Mouse (Mus musculus) myocyte (in vitro differentiated cells): ENCODE measurements around the gene Gen1. TPM values are rescaled to one million over a fixed set of nuclear protein-coding genes. Genes with fewer than 3 reads are reported as not detected.
A peak's percentile ranks its signal among the peaks of the same experiment; 100 is the strongest.

Experiments
- H3K27me3 ChIP-seq: one replicate; pipeline ENCODE4 v1.6.1; 2011; ENCODE audit not compliant: control insufficient read depth, insufficient read depth, insufficient read length
- H3K36me3 ChIP-seq: one replicate; pipeline ENCODE4 v1.6.1; 2011; ENCODE audit not compliant: control insufficient read depth, insufficient read depth
- H3K4me2 ChIP-seq: one replicate; pipeline ENCODE4 v1.6.1; 2011; ENCODE audit warnings: low read depth, control low read depth
- H3K4me3 ChIP-seq: one replicate; pipeline ENCODE4 v1.5.1; 2011; ENCODE audit warnings: mild to moderate bottlenecking, control low read depth, moderate library complexity
- H3K79me2 ChIP-seq: one replicate; pipeline ENCODE4 v1.6.1; 2011; ENCODE audit not compliant: control insufficient read depth, insufficient read depth
- H3ac ChIP-seq: one replicate; pipeline ENCODE4 v1.6.1; 2011; ENCODE audit not compliant: control insufficient read depth, insufficient read length
- CEBPB ChIP-seq: IDR thresholded peaks from 2 replicates; pipeline ENCODE4 v1.6.1; 2011; ENCODE audit warnings: mild to moderate bottlenecking, moderate library complexity; ENCODE audit not compliant: poor library complexity, insufficient read depth, severe bottlenecking
- E2F4 ChIP-seq: IDR thresholded peaks from one replicate; pipeline ENCODE4 v1.6.1; 2011; ENCODE audit warnings: mild to moderate bottlenecking, control low read depth, moderate library complexity; ENCODE audit not compliant: insufficient read depth
- MAX ChIP-seq: IDR thresholded peaks from one replicate; pipeline ENCODE4 v1.6.1; 2011; ENCODE audit warnings: low read depth, mild to moderate bottlenecking, control low read depth
- MYOD1 ChIP-seq, 3 experiments: IDR thresholded peaks; one replicate each; pipeline ENCODE4 v1.6.1; 2011; ENCODE audit warnings: control low read depth in 2 of 3, low read depth in 2 of 3, mild to moderate bottlenecking in 2 of 3, moderate library complexity in 1 of 3; ENCODE audit not compliant: insufficient read length in 2 of 3, control insufficient read depth in 1 of 3
- MYOG ChIP-seq, 3 experiments: IDR thresholded peaks; one replicate each; pipeline ENCODE4 v1.6.1; 2011; ENCODE audit warnings: control low read depth in 2 of 3, low read depth in 2 of 3, mild to moderate bottlenecking in 2 of 3; ENCODE audit not compliant: insufficient read length in 2 of 3, control insufficient read depth in 1 of 3, insufficient read depth in 1 of 3
- POLR2A ChIP-seq: IDR thresholded peaks from one replicate; pipeline ENCODE4 v1.6.1; 2011; ENCODE audit warnings: low read depth, mild to moderate bottlenecking, control low read depth, moderate library complexity; ENCODE audit not compliant: insufficient read length
- POLR2AphosphoS2 ChIP-seq: IDR thresholded peaks from one replicate; pipeline ENCODE4 v1.6.1; 2011; ENCODE audit warnings: low read depth, control low read depth; ENCODE audit not compliant: insufficient read length
- REST ChIP-seq: IDR thresholded peaks from one replicate; pipeline ENCODE4 v1.6.1; 2011; ENCODE audit warnings: mild to moderate bottlenecking, control low read depth, moderate library complexity; ENCODE audit not compliant: insufficient read depth, insufficient read length
- SRF ChIP-seq: IDR thresholded peaks from one replicate; pipeline ENCODE4 v1.6.1; 2011; ENCODE audit warnings: low read depth; ENCODE audit not compliant: control insufficient read depth, insufficient read length
- TCF12 ChIP-seq: IDR thresholded peaks from one replicate; pipeline ENCODE4 v1.6.1; 2011; ENCODE audit warnings: mild to moderate bottlenecking, control low read depth; ENCODE audit not compliant: poor library complexity, insufficient read depth, severe bottlenecking
- TCF3 ChIP-seq: IDR thresholded peaks from one replicate; pipeline ENCODE4 v1.6.1; 2011; ENCODE audit warnings: low read depth, control low read depth; ENCODE audit not compliant: insufficient read length
- USF1 ChIP-seq: IDR thresholded peaks from one replicate; pipeline ENCODE4 v1.6.1; 2011; ENCODE audit warnings: low read depth, mild to moderate bottlenecking, control low read depth, moderate library complexity
- polyA plus RNA-seq: library from polyadenylated mRNA; unstranded; fragments of >200 nt; fragmentation: generic; extraction: Trizol; gene quantifications from one replicate; pipeline ENCODE4 v1.2.1, GENCODE M21; 2012; ENCODE audit warnings: missing spikeins

The Gen1 gene
- polyA plus RNA-seq, 1 experiment, result 1.8 TPM

- no peak overlapping the region for H3K4me3 ChIP-seq
- no peaks in the 10 kb centered on the region for H3K79me2 ChIP-seq
- no peak overlapping the region for H3ac ChIP-seq
- no peaks in the 10 kb centered on the region for H3K36me3 ChIP-seq
- H3K27me3 ChIP-seq, result no peaks in the 10 kb centered on the region
- no peak overlapping the region for H3K4me2 ChIP-seq
- peak in 2 of 3 experiments; percentile 6 to 18 for TF ChIP-seq MYOD1 (IDR thresholded peaks at IDR 0.05; ENCODE audit: control insufficient read depth in 1 of 3, insufficient read length in 2 of 3, low read depth in 2 of 3)
- no peak for TF ChIP-seq USF1
Observed at GRCm38 (mm10) chr12:11226529-11227268, 38.9 kb downstream of the Gen1 start.

DNA sequence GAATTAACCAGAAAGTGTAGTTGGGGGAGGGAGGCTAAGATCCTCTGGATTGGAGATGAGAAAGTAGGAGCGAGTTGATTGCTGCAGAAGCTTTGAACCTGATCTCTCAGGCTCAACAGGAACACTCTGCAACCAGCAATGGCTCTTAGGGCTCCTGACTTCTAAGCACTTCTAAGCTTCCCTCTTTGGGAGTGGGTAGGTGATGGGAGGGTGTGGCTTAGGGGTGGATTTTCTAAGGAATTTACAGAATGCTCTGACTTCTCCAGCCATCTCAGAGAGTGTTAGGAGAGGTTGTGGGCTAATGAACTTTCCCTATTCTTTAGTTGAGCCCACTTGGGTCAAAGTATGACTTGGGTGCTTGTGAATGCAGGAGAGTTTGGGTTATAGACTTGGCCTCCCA, 39.5 kb downstream of the Gen1 start:
- H3K36me3 ChIP-seq, result no peaks in the 10 kb centered on the region
- no peak overlapping the region for H3K4me2 ChIP-seq
- H3ac ChIP-seq, result no peak overlapping the region
- H3K4me3 ChIP-seq, result no peak overlapping the region
- H3K27me3 ChIP-seq, result no peaks in the 10 kb centered on the region
- H3K79me2 ChIP-seq, result no peaks in the 10 kb centered on the region
- TF ChIP-seq POLR2A (no peak), TCF12 (no peak), MAX (no peak), MYOG (IDR thresholded peaks at IDR 0.05; ENCODE audit: control insufficient read depth in 1 of 3, insufficient read depth in 1 of 3, insufficient read length in 2 of 3, low read depth in 2 of 3) (no peak), REST (no peak), SRF (no peak), MYOD1 (IDR thresholded peaks at IDR 0.05; ENCODE audit: control insufficient read depth in 1 of 3, insufficient read length in 2 of 3, low read depth in 2 of 3) (no peak), USF1 (no peak), POLR2AphosphoS2 (no peak), E2F4 (no peak), CEBPB (no peak), TCF3 (no peak)

- Histone ChIP-seq H3K4me3 (no peak overlapping the region), H3K4me2 (no peak overlapping the region), H3K79me2 (no peaks in the 10 kb centered on the region), H3K36me3 (no peaks in the 10 kb centered on the region), H3ac (no peak overlapping the region), H3K27me3 (no peaks in the 10 kb centered on the region)
- no peak for TF ChIP-seq SRF
- TF ChIP-seq MYOG (IDR thresholded peaks at IDR 0.05; ENCODE audit: control insufficient read depth in 1 of 3, insufficient read depth in 1 of 3, insufficient read length in 2 of 3, low read depth in 2 of 3), result no peak
- TF ChIP-seq POLR2A, result no peak
- no peak for TF ChIP-seq MAX
Observed at GRCm38 (mm10) chr12:11224722-11225121, 40.9 kb downstream of the Gen1 start.

DNA sequence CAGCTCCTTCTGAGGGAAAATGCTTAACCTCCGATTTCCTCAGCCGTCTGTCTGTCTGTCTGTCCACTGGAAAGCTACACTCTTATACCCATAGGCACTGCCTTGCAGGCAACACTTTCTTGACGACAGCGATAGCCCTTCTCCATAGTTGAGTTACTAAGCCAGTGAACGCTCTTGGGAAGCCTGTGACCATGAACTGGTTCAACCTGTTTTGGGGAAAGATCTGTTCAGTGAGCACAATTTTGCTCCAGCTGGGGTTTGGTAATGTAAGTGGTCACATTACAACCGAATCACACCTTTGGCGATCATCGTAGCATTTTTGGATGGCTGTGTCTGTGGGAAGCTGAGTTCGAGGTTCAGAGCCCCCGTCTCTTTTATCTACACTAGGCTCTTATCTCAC, 42.5 kb downstream of the Gen1 start:
- TF ChIP-seq MYOG (IDR thresholded peaks at IDR 0.05; ENCODE audit: control insufficient read depth in 1 of 3, insufficient read depth in 1 of 3, insufficient read length in 2 of 3, low read depth in 2 of 3) (no peak), MYOD1 (IDR thresholded peaks at IDR 0.05; ENCODE audit: control insufficient read depth in 1 of 3, insufficient read length in 2 of 3, low read depth in 2 of 3) (no peak), E2F4 (no peak), POLR2AphosphoS2 (no peak), TCF3 (no peak), CEBPB (no peak), SRF (no peak), MAX (no peak), REST (no peak), POLR2A (no peak), TCF12 (no peak), USF1 (no peak)
- H3K36me3 ChIP-seq, result no peaks in the 10 kb centered on the region
- H3K4me3 ChIP-seq, result no peak overlapping the region
- no peak overlapping the region for H3ac ChIP-seq
- no peak overlapping the region for H3K4me2 ChIP-seq
- no peaks in the 10 kb centered on the region for H3K27me3 ChIP-seq
- H3K79me2 ChIP-seq, result no peaks in the 10 kb centered on the region

GRCm38 (mm10) chr12:11222566-11222965, 43.0 kb downstream of the Gen1 start:
- Histone ChIP-seq H3ac (no peak overlapping the region), H3K79me2 (no peaks in the 10 kb centered on the region), H3K27me3 (no peaks in the 10 kb centered on the region), H3K4me2 (no peak overlapping the region), H3K36me3 (no peaks in the 10 kb centered on the region), H3K4me3 (no peak overlapping the region)
- no peak for TF ChIP-seq USF1
- no peak for TF ChIP-seq POLR2A
- TF ChIP-seq CEBPB, result no peak
- no peak for TF ChIP-seq TCF3
- TF ChIP-seq REST, result no peak
- no peak for TF ChIP-seq POLR2AphosphoS2
- TF ChIP-seq MAX, result no peak
- no peak for TF ChIP-seq E2F4
- TF ChIP-seq MYOD1 (IDR thresholded peaks at IDR 0.05; ENCODE audit: control insufficient read depth in 1 of 3, insufficient read length in 2 of 3, low read depth in 2 of 3), result no peak
- no peak for TF ChIP-seq TCF12
- no peak for TF ChIP-seq MYOG (IDR thresholded peaks at IDR 0.05; ENCODE audit: control insufficient read depth in 1 of 3, insufficient read depth in 1 of 3, insufficient read length in 2 of 3, low read depth in 2 of 3)
- TF ChIP-seq SRF, result no peak
